23 mouse cellular contexts compared by ENCODE assay signal in genomic region chr6:53207781-53208180, GRCm38 (mm10).
DNase-seq lines count a peak whose midpoint lies in the region; ATAC-seq lines count a peak whose summit lies in the region.
"Had no signal": no experiment of that assay in that cellular context is flagged by ENCODE, and none has a peak within 500 bp of the region (broad histone marks: within the 10 kb centered on the region; RNA-seq: fewer than 3 reads in every experiment).

No protein-coding gene starts in this region.

- H3K4me3 ChIP-seq in limb, embryonic 10.5 days: no peak overlapping the region
- H3K4me3 ChIP-seq: embryonic facial prominence, embryonic 13.5 days; embryonic facial prominence, embryonic 15.5 days; erythroblast, embryonic 14.5 days; forebrain, embryonic 10.5 days; forebrain, embryonic 12.5 days had no signal

- no peaks in the 10 kb centered on the region for H3K36me3 ChIP-seq in limb, embryonic 10.5 days
- H3K36me3 ChIP-seq: embryonic facial prominence, embryonic 13.5 days; embryonic facial prominence, embryonic 15.5 days; forebrain, embryonic 10.5 days; forebrain, embryonic 12.5 days had no signal

- ATAC-seq in CD4-positive, CD25-positive, alpha-beta regulatory T cell, adult 4 months: no peak
- ATAC-seq: forebrain, embryonic 14.5 days; forebrain, embryonic 16.5 days had no signal

- 78% methylated on average over 5 of the region's 5 CpGs for WGBS in limb, embryonic 10.5 days

- no peak overlapping the region for H3K27ac ChIP-seq in limb, embryonic 10.5 days
- H3K27ac ChIP-seq: embryonic facial prominence, embryonic 13.5 days; embryonic facial prominence, embryonic 15.5 days; forebrain, embryonic 10.5 days; forebrain, embryonic 12.5 days had no signal

- DNase-seq in 416B (ENCODE audit: low read depth) (peak; percentile 25), R1 (ENCODE audit: low read depth, low spot score) (peak; percentile 91)
- peak; percentile 21 for DNase-seq in limb, embryonic 10.5 days (ENCODE audit: low spot score)
- DNase-seq in spleen, postnatal 10 days (ENCODE audit: low spot score in 2 of 2): no peak
- DNase-seq: adrenal gland, adult 2 months; adrenal gland, postnatal 10 days; adrenal gland, postnatal 25 days; cerebellum, adult 11 months; cerebellum, adult 18-20 months; cerebellum, adult 8-10 months; cerebellum, adult 9-11 months; cerebellum, postnatal 14 days; cerebellum, postnatal 36 days; embryo, embryonic 11 days had no signal

- no peaks in the 10 kb centered on the region for H3K27me3 ChIP-seq in limb, embryonic 10.5 days (ENCODE audit: low read depth, poor library complexity, severe bottlenecking)
- H3K27me3 ChIP-seq: CH12.LX; embryonic facial prominence, embryonic 13.5 days; embryonic facial prominence, embryonic 15.5 days; forebrain, embryonic 12.5 days had no signal

- H3K9me3 ChIP-seq in limb, embryonic 10.5 days (replicated peaks): no peaks in the 10 kb centered on the region
- H3K9me3 ChIP-seq: embryonic facial prominence, embryonic 13.5 days; embryonic facial prominence, embryonic 15.5 days; forebrain, embryonic 10.5 days; forebrain, embryonic 12.5 days had no signal

- H3K4me1 ChIP-seq in limb, embryonic 10.5 days: peaks cover 27% of the 10 kb centered on the region
- H3K4me1 ChIP-seq: forebrain, embryonic 12.5 days had no signal

Comparison
In these comparisons a context has a peak if more than half of its experiments do, and no peak if none do; other contexts are left out.
1. DNase-seq: peak in 416B (single experiment), R1 (single experiment) and limb, embryonic 10.5 days (single experiment); none in spleen, postnatal 10 days (0 of 2).